Mouse (Mus musculus) cerebellum, postnatal 36 days (tissue): ENCODE results near the gene Glis3.

Experiments
- DNase-seq, 2 experiments: peaks; one replicate each; pipeline ENCODE4 v3.0.0; 2021 to 2022; ENCODE audit warnings: mixed read lengths in 2 of 2

Gene Glis3

DNA sequence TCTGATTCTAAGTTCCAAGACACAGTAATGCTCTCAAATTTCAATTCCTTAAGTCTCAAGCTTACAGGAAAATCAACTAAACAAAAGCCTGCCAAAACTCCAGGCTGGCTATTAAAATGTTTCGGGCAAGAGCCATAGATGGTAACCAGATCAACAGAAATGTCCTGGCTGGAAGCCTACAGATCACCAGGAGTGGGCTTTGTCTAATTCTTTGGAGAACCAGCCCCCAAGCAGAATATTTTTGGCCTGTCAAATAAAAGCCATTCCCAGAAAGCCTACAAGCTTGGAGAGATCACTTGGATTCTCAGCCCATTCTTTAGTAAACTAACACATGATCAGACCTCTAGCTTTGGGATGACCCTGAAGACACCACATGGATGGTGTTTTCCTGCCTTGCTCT, 303.5 kb downstream of the Glis3 start:
- no peak for DNase-seq

DNA sequence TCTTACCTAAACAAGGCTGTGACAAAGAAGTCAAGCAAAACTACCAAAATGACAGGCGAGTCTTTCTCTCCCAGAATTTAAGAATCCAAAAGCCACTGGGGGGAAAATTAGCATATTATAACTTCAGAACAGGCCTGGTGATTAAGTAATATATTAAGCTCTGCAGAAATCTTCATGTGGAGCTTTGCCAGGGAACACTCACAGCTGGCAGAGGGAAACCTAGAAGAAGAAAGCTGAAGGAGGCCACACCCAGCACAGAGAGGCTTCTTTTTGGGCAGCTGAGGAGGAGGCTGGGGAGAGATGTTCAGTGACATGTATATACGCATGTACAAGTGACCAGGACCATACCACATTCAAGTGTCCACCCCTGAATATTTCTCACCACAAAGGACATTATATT, 304.1 kb downstream of the Glis3 start:
- no peak for DNase-seq

- no peak for DNase-seq
Observed at GRCm38 (mm10) chr19:28374524-28374923, 305.4 kb downstream of the Glis3 start.

GRCm38 (mm10) chr19:28368215-28368614, 311.7 kb downstream of the Glis3 start:
- DNase-seq: no peak

- no peak for DNase-seq
Observed at GRCm38 (mm10) chr19:28367274-28367673, 312.6 kb downstream of the Glis3 start.

GRCm38 (mm10) chr19:28366766-28367165, 313.1 kb downstream of the Glis3 start:
- no peak for DNase-seq

GRCm38 (mm10) chr19:28365897-28366296, 314.0 kb downstream of the Glis3 start:
- peak in 1 of 2 experiments; percentile 20 for DNase-seq

- no peak for DNase-seq
Observed at GRCm38 (mm10) chr19:28360884-28361283, 319.0 kb downstream of the Glis3 start.

- DNase-seq: peak; percentile 64
Observed at GRCm38 (mm10) chr19:28357595-28357994, 322.3 kb downstream of the Glis3 start.

DNA sequence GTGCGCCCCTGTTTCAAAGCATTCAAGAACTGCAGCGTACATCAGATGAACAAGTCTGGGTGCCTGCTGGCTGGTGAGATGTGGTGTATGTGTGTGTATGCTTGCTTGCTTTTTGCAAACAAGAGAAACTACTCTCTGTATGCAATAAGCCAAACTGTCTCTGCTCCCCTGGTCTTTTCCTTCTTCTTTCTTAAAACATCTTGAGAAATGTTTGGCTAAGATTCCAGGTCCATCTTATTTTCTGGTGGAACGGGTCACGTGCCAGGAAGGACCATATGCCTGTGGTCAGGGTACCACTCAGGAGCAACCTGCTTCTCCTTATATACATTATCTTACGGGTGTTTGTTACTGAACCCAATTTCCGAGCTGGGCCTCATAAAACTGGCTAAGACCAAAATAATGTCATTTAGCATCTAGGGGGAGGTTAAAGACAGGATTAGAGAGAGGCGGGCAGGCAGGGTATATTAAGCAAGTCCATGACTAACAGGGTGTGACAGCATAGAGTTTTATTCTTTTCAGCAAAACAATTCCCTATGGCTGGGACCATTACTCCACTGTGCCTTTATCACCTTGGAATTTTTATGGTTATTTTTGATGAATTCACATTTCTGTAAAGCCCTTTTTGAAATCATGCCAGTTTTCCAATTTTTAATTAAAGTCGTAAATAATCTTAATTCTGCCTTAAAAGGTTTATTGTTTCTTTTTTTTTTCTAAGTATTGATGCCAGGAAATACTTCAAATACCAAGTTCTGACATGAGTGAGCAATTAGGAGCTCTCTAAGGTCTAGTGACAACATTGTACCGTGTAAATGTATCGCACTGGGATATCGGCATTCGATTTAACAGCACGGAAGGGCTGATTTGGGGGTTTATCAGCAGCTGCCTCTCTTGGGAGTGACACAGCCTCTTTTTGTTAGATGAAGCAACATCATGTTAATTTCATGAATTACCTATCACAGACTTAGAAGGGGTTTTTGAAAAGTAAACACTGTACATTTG, 328.5 kb downstream of the Glis3 start:
- no peak for DNase-seq

DNA sequence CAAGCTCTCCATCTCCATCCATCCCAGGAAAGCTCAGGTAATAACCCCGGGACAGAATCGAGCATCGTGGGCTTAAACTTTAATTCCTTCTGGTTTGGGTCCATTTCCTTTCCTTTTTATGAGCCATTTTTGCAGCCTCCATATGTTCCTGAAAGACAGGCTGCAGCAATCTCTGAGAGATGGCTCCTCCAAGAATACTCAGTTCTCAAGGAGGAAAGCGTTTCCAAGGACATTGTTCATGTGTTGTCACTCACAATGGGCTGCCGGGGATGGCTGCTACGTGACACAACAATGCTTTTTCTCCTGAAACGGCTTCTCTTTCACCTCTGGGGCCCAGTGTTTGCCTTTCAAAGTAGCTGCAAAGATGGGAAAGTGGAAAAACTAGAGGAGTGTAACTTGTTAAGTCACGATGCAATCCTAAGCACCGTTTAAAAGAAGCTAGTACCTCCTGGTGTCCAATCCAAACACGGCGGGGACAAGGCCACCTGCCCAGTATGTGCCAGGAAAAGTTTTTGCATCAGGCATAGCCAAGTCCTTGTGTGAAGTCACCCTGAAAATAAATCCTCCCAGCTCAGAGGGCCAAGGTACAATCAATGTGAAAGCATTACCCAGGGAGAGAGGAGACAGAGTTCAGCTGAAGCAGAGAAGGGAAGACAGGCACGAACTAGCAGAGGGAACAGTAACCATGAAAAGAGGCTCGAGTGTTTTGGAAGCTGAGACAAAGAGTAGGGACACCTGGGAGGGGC, 332.6 kb downstream of the Glis3 start:
- DNase-seq: no peak

- no peak for DNase-seq
Observed at GRCm38 (mm10) chr19:28343640-28344039, 336.2 kb downstream of the Glis3 start.

DNA sequence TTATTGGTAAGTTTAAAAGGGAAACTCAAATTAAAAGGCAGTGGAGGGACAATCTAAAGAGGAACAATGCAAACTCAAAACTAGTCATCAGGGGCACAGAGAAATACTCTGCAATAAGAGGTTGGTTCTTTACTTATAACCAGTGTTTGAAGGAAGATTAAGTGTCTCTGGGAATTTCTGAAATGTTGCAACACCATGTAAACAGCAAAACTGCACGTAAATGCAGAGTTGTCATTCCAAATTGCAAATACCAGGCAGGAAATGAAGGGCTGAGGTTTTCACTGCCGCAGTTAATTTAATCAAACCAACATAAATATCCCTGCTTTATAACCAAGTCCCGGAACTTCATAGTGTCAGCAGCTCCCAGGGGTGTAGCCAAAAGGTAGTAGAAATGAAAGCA, 342.3 kb downstream of the Glis3 start:
- no peak for DNase-seq

- no peak for DNase-seq
Observed at GRCm38 (mm10) chr19:28336651-28337510, 343.0 kb downstream of the Glis3 start.

- DNase-seq: no peak
Observed at GRCm38 (mm10) chr19:28335890-28336289, 344.0 kb downstream of the Glis3 start.

DNA sequence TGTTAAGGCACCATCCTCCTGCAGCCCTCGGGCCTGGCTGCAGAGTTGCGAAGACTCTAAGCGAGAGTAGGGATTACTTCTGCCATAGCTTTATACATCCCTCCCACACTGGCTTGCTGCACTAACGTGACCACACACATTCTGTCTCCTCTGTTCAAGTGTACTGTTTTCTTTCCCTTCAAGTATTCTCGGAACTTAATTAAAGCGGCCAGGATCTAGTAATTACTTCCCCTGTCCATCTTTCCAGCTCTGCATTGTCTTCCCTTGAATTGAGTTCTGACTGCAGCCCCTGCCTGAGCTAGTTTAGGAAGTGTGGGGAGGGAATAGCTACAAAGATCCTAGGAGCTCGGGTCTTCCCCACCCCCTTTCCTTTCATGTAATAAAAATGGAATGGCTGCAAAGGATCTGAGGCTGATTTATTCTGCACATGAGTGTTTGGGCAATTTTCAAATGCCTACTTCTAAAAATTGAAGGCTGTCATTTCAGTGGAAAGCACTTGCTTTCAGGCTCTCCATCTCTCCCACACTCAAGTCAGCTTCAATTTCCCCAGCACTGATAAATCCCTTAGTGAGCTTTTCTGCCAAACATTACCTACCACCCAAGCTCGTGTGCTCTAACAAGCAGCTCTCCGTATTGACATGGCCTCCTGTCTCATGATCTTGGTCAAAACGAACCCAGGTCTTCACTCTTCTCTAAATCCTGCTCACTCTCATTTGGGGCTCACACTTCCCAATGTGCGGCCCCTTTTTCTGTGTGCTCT, 346.7 kb downstream of the Glis3 start:
- DNase-seq: no peak

GRCm38 (mm10) chr19:28328444-28329110, 351.3 kb downstream of the Glis3 start:
- no peak for DNase-seq

- no peak for DNase-seq
Observed at GRCm38 (mm10) chr19:28327536-28327935, 352.3 kb downstream of the Glis3 start.

- DNase-seq: no peak
Observed at GRCm38 (mm10) chr19:28306036-28306435, 373.8 kb downstream of the Glis3 start.

DNA sequence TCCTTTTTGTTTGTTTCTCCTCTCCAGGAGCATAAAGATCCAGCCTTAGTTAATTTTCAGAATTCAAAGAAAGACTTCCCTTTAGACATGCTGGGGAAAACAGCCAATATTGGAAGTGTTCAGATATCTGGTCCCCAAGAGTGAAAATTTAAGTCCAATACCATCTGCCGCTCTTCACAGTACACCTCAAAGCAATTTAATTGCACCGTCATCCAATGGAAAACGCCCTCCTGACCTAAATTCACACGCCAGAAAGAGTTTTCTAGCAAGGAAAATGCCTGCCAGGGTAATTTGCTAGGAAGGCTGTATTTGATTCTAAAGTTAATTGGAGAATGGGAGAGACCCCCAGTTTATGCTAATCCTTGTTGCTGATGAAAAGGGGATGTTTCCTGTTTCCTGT, 374.4 kb downstream of the Glis3 start:
- no peak for DNase-seq

DNA sequence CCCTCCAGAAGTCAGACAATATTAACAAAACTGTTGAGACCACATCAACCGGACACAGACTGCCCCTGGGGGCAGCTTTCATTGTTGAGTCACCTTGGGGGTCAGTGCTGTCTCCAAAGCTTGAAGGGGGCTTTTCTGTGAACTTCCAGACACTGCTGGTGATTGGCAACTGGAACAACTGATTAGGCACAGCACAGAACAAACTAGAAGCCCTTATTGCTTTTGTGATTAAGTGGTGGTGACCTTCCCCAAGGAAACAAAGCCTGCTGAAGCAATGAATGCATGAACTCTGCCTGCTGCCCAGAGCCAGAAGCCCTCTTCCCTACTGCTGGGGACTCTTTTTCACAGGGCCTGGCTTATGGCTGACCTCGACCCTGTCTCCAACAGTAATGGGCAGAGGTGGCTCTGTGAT, 377.0 kb downstream of the Glis3 start:
- no peak for DNase-seq
